Mouse (Mus musculus): ENCODE measurements around the gene D630023F18Rik. TPM values are rescaled to one million over a fixed set of nuclear protein-coding genes. Genes with fewer than 3 reads are reported as not detected.
A peak's percentile ranks its signal among the peaks of the same experiment; 100 is the strongest.

Gene D630023F18Rik
- polyA plus RNA-seq, 1 experiment from 2014 or later, result 0.98 TPM

DNA sequence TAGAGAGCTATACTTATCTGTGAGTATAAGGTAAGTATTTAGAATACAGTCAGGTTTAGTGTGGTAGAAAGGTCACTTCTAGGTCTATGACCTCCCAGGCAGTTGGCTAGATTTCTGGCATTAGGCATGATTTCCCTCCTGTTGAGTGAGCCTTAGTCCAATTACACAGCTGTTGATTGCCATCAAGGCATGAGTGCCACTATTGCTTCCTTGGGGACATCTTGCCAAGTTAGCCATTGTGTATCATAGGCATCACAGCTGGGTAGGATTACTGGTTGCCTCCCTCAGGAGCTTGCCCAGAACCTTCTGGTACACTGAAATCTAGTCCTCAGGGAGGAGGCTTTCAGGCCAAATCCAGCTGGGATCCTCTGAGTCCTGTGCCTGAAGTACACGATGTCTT lies 9.8 kb upstream of the D630023F18Rik start:
- H3K9ac ChIP-seq (replicated peaks), result no peak overlapping the region
- no peaks in the 10 kb centered on the region for H3K9me3 ChIP-seq
- ATAC-seq (replicated peaks), result no peak
- WGBS, result 83% methylated on average over 1 of the region's 1 CpGs
- no peak overlapping the region for H3K4me3 ChIP-seq
- H3K27ac ChIP-seq (replicated peaks), result no peak overlapping the region
- H3K27me3 ChIP-seq, result no peaks in the 10 kb centered on the region
- no peak overlapping the region for H3K4me2 ChIP-seq (replicated peaks)
- H3K36me3 ChIP-seq, result no peaks in the 10 kb centered on the region
- no peaks in the 10 kb centered on the region for H3K4me1 ChIP-seq

- Histone ChIP-seq H3K4me1 (no peaks in the 10 kb centered on the region), H3K36me3 (no peaks in the 10 kb centered on the region), H3K27ac (replicated peaks) (no peak overlapping the region), H3K27me3 (no peaks in the 10 kb centered on the region), H3K4me2 (replicated peaks) (no peak overlapping the region), H3K4me3 (no peak overlapping the region), H3K9me3 (no peaks in the 10 kb centered on the region), H3K9ac (replicated peaks) (no peak overlapping the region)
- ATAC-seq (replicated peaks), result no peak
- 98% methylated on average over 1 of the region's 1 CpGs for WGBS
Measured at GRCm38 (mm10) chr1:65131671-65132070, 8.7 kb upstream of the D630023F18Rik start.

DNA sequence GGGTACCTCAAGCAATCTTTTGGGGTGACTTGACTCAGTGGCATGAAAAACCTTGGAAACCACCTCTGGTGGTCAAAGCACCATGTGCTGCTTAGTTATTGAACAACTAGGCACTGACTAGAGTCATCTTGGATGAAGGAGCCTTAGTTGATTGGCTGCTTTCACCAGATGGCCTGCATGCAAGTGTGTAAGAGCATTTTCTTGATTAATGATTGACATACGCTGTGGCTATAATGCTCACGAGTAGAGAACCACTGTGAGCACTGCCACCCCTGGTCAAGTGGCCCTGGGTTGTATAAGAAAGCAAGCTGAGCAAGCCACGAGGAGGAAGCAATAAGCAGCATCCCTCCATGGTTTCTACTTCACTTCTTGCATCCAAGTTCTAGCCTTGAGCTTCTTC lies 7.2 kb upstream of the D630023F18Rik start:
- 69% methylated on average over 3 of the region's 3 CpGs for WGBS
- ATAC-seq (replicated peaks), result no peak
- Histone ChIP-seq H3K4me1 (no peaks in the 10 kb centered on the region), H3K9me3 (no peaks in the 10 kb centered on the region), H3K4me2 (replicated peaks) (no peak overlapping the region), H3K9ac (replicated peaks) (no peak overlapping the region), H3K27ac (replicated peaks) (no peak overlapping the region), H3K27me3 (no peaks in the 10 kb centered on the region), H3K36me3 (no peaks in the 10 kb centered on the region), H3K4me3 (no peak overlapping the region)

GRCm38 (mm10) chr1:65129634-65130180 lies 6.7 kb upstream of the D630023F18Rik start:
- Histone ChIP-seq H3K27ac (replicated peaks) (no peak overlapping the region), H3K9me3 (no peaks in the 10 kb centered on the region), H3K4me2 (replicated peaks) (no peak overlapping the region), H3K4me3 (no peak overlapping the region), H3K9ac (replicated peaks) (no peak overlapping the region), H3K36me3 (no peaks in the 10 kb centered on the region), H3K27me3 (no peaks in the 10 kb centered on the region), H3K4me1 (no peaks in the 10 kb centered on the region)
- 70% methylated on average over 3 of the region's 3 CpGs for WGBS
- no peak for ATAC-seq (replicated peaks)

DNA sequence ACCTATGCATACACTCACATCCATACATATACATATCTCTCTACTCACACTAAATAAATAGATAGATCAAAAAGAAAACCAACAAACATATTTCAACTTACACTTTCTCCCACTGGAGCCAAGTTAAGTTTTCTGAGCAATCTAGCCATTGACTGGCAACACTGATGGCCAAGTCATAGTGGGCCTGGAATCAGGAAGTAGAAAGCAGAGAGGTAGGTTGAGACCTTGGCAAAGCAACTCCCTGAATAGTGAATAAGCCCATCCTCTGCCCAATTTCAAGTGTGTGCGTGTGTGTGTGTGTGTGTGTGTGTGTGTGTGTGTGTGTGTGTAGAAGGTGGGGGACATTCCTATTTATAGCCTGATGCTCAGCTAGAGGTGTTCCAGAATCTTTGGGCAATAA lies 3.6 kb downstream of the D630023F18Rik start, which contains the start of gene Gm28845:
Gene Gm28845 (minus strand): TSS at position 121 of the 400 bp plus-strand sequence.
- no peak for ATAC-seq (replicated peaks)
- Histone ChIP-seq H3K9ac (replicated peaks) (no peak within 1 kb of the TSS), H3K27ac (replicated peaks) (no peak within 1 kb of the TSS), H3K4me3 (no peak within 1 kb of the TSS), H3K4me1 (no peaks in the 10 kb centered on the region), H3K4me2 (replicated peaks) (no peak within 1 kb of the TSS), H3K9me3 (no peaks in the 10 kb centered on the region), H3K36me3 (no peaks in the 10 kb centered on the region), H3K27me3 (no peaks in the 10 kb centered on the region)
- WGBS, result 80% methylated on average over 1 of the region's 1 CpGs

DNA sequence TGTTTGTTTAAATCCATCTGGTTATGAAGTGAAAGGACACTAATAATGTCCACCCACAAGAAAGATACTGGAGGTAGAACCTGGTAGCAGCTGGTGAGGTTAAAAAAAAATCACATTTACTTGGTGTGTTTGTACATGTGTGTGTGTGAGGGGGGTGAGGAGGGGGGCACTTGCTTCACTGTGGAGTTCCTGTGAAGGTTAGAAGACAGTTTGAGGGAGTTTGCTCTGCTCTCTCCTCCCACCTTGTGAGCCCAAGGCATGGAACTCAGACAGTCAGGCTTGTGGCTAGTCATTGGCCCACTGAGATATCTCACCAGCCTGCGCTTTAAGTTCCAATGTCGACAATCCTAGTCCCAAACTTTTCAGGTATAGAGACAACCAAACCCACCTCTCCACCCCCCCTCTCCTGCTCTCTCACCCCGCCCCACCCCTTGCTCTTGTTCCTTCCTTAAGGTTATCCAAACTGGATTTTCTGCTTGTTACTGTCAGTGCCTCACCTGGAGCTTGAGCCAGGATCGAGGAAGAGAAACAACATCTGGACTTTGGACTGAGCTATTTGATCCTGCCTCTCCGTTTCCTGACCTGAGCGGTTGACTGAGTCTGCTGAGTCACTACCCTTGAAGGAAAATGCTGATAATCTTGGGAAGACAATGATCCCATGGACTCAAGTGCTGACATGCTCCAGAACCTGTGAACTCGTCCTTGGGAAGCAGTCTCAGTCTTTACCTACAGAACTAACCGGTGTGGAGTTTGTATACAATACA lies 4.7 kb downstream of the D630023F18Rik start:
- ATAC-seq (replicated peaks), result no peak
- H3K9me3 ChIP-seq, result no peaks in the 10 kb centered on the region
- WGBS, result 85% methylated on average over 8 of the region's 8 CpGs
- H3K4me1 ChIP-seq, result no peaks in the 10 kb centered on the region
- H3K36me3 ChIP-seq, result no peaks in the 10 kb centered on the region
- H3K27me3 ChIP-seq, result no peaks in the 10 kb centered on the region
- no peak overlapping the region for H3K4me3 ChIP-seq
- no peak overlapping the region for H3K9ac ChIP-seq (replicated peaks)
- H3K4me2 ChIP-seq (replicated peaks), result no peak overlapping the region
- no peak overlapping the region for H3K27ac ChIP-seq (replicated peaks)

DNA sequence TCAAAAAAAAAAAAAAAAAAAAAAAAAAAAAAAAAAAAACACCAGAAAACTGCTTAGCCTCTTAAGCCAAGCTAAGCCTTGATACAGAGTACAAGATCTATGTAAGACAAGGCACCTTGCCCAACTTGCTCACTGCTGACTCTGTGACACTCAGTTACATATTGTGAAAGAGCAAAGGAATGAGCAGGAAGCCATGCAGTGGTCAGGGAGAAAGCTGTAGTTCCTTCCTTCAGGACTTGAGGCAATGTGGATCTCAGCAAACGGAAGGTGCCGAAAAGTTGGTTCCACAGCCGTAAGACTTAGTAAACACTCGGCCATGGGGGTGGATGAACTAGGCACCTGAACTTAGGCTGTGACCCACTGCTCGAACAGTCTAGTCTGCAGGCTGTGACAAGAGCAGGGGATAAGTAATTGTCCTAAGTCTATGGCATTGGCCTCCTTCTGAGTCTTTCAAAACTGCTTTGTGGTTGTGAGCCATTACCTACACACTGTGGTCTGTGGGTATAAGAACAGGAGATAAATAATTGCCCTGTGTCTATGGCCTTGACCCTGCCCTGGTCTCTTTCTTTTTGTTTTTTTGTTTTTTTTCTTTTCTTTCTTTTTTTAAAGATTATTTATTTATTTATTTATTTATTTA lies 9.4 kb downstream of the D630023F18Rik start:
- no peak overlapping the region for H3K9ac ChIP-seq (replicated peaks)
- H3K4me2 ChIP-seq (replicated peaks), result no peak overlapping the region
- H3K4me3 ChIP-seq, result no peak overlapping the region
- no peaks in the 10 kb centered on the region for H3K9me3 ChIP-seq
- H3K27ac ChIP-seq (replicated peaks), result no peak overlapping the region
- no peaks in the 10 kb centered on the region for H3K36me3 ChIP-seq
- no peaks in the 10 kb centered on the region for H3K27me3 ChIP-seq
- ATAC-seq (replicated peaks), result no peak
- 93% methylated on average over 5 of the region's 5 CpGs for WGBS
- H3K4me1 ChIP-seq, result no peaks in the 10 kb centered on the region

DNA sequence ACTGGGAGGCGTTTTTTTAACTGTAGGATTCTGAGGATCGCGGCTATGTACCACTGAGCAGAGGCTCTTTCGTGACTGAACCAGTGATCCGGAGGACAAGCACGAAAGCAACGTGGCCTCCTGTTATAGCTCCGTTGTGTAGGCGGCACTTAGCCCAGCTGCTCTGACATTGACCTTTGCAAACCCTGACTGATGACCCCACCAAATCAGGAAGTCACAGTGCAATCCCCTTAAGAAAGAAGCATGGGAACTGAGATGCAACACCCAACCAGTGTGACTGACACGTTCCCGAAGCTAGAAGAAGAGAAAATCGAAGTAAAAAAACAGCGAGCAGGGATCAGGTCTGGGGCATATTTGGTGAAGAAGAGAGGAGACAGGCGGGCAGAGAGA lies 10.2 kb downstream of the D630023F18Rik start:
- H3K27ac ChIP-seq (replicated peaks), result no peak overlapping the region
- H3K4me1 ChIP-seq, result no peaks in the 10 kb centered on the region
- H3K36me3 ChIP-seq, result no peaks in the 10 kb centered on the region
- H3K27me3 ChIP-seq, result no peaks in the 10 kb centered on the region
- no peak overlapping the region for H3K9ac ChIP-seq (replicated peaks)
- ATAC-seq (replicated peaks), result no peak
- WGBS, result 73% methylated on average over 14 of the region's 14 CpGs
- no peaks in the 10 kb centered on the region for H3K9me3 ChIP-seq
- H3K4me2 ChIP-seq (replicated peaks), result no peak overlapping the region; the same call in 1 of the 2 replicates
- H3K4me3 ChIP-seq, result no peak overlapping the region

DNA sequence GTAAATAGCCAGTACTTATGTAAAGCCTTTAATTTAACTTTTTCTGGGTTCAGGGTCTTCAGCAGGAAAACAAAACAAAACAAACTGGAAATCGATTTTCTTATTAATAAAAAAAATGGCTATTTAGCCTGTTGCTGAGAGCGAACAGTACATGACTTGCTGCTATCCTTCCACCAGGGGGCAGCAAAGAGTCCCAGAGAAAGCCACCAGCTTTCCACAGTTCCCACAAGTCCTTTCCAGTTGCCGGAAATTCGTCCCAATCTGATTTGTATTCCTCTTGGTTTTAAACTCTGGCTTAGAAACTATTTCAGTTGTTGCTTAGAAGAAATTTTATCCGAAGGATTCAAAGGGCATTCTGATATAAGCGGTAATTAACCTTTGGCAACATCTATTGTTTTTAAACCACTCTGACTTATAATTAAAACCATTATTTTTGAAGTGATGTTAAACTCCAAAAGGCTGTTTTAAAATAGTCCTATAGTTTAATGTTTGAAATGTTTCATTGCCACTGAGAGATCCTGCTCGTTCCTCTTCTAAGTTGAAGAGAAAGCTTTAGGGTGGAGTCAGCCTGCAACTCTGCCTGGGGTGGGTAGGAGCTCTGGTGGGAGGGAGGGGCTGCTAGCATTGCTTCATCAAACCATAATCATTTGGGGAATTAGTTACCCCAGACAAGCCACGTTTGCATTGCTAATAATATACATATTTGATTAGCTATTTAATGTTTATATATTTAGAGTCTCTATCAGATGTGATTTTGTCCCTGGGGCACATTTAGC lies 10.8 kb downstream of the D630023F18Rik start:
- peak; percentile 81 for ATAC-seq (replicated peaks)
- Histone ChIP-seq H3K36me3 (no peaks in the 10 kb centered on the region), H3K9me3 (no peaks in the 10 kb centered on the region), H3K4me3 (no peak overlapping the region), H3K4me2 (replicated peaks) (no peak overlapping the region; the same call in 1 of the 2 replicates), H3K27me3 (no peaks in the 10 kb centered on the region), H3K4me1 (no peaks in the 10 kb centered on the region), H3K9ac (replicated peaks) (no peak overlapping the region), H3K27ac (replicated peaks) (no peak overlapping the region)
- 13% methylated on average over 8 of the region's 8 CpGs for WGBS

- Histone ChIP-seq H3K9me3 (no peaks in the 10 kb centered on the region), H3K9ac (replicated peaks) (no peak overlapping the region), H3K27ac (replicated peaks) (no peak overlapping the region), H3K36me3 (no peaks in the 10 kb centered on the region), H3K27me3 (no peaks in the 10 kb centered on the region), H3K4me1 (no peaks in the 10 kb centered on the region), H3K4me2 (replicated peaks) (no peak overlapping the region), H3K4me3 (no peak overlapping the region)
- ATAC-seq (replicated peaks), result no peak
- 87% methylated on average over 25 of the region's 25 CpGs for WGBS
Measured at GRCm38 (mm10) chr1:65109756-65110435, 13.1 kb downstream of the D630023F18Rik start.

DNA sequence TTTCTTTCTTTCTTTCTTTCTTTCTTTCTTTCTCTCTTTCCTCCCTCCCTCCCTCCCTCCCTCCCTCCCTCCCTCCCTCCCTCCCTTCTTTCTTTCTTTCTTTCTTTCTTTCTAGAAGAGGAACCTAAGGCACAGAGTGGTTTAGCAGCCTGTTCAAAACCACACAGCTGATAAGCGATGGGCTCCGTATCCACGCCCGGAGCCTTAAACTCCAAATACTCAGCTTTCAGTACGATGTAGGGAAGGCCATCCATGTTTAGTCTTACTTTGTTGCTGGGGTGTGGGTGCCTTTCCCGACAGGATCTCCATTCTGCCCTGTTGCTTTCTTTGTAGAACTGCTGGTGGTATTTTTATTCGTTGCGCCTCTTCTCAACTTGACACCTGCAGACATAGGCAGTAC lies 13.8 kb downstream of the D630023F18Rik start:
- H3K4me3 ChIP-seq, result no peak overlapping the region
- H3K4me1 ChIP-seq, result no peaks in the 10 kb centered on the region
- H3K9me3 ChIP-seq, result no peaks in the 10 kb centered on the region
- no peaks in the 10 kb centered on the region for H3K36me3 ChIP-seq
- H3K27me3 ChIP-seq, result no peaks in the 10 kb centered on the region
- H3K9ac ChIP-seq (replicated peaks), result no peak overlapping the region
- no peak overlapping the region for H3K4me2 ChIP-seq (replicated peaks)
- ATAC-seq (replicated peaks), result no peak
- H3K27ac ChIP-seq (replicated peaks), result no peak overlapping the region
- WGBS, result 92% methylated on average over 8 of the region's 8 CpGs

Measured in forebrain, embryonic 15.5 days (tissue).